Mouse (Mus musculus) heart, embryonic 16.5 days (tissue): ENCODE data around the gene Dnah14. TPM values are rescaled to one million over a fixed set of nuclear protein-coding genes. Genes with fewer than 3 reads are reported as not detected.

Experiments used
- ATAC-seq: fragments of 200-750 bp; cut with Nextera tagmentation; replicated peaks from 2 replicates; pipeline ENCODE4 v1.8.0; 2017; ENCODE audit warnings: moderate number of reproducible peaks; ENCODE audit not compliant: insufficient read depth, low FRiP score; ENCODE audit errors: extremely low read depth
- H3K27ac ChIP-seq: fragments of 300-500 bp; sonication (generic); 2 replicates; pipeline ENCODE4 v1.5.1; 2014; ENCODE audit warnings: mild to moderate bottlenecking, low read length, control low read depth, moderate library complexity
- H3K27me3 ChIP-seq: fragments of 300-500 bp; sonication (generic); 2 replicates; pipeline ENCODE4 v1.6.1; 2014; ENCODE audit warnings: low read length, mixed read lengths; ENCODE audit not compliant: control insufficient read depth, insufficient read depth
- H3K36me3 ChIP-seq: fragments of 300-500 bp; sonication (generic); 2 replicates; pipeline ENCODE4 v1.6.1; 2014; ENCODE audit not compliant: control insufficient read depth, insufficient read depth
- H3K4me1 ChIP-seq: fragments of 300-500 bp; sonication (generic); 2 replicates; pipeline ENCODE4 v1.6.1; 2014; ENCODE audit warnings: low read length, mixed read lengths; ENCODE audit not compliant: control insufficient read depth, insufficient read depth
- H3K4me2 ChIP-seq: fragments of 300-500 bp; sonication (generic); 2 replicates; pipeline ENCODE4 v1.6.1; 2014; ENCODE audit warnings: low read depth, mild to moderate bottlenecking, control low read depth, low read length
- H3K4me3 ChIP-seq: fragments of 300-500 bp; sonication (generic); 2 replicates; pipeline ENCODE4 v1.5.1; 2014; ENCODE audit warnings: mild to moderate bottlenecking, control low read depth, low read length
- H3K9ac ChIP-seq: fragments of 300-500 bp; sonication (generic); 2 replicates; pipeline ENCODE4 v1.6.1; 2014; ENCODE audit warnings: low read length, control low read depth
- H3K9me3 ChIP-seq: fragments of 300-500 bp; sonication (generic); replicated peaks from 2 replicates; pipeline ENCODE4 v1.6.1; 2016; ENCODE audit warnings: low read length; ENCODE audit not compliant: control insufficient read depth
- WGBS: fragments of 180-500 bp; shearing (Covaris S2); extraction: QIAGEN DNeasy Blood & Tissue Kit; methylation state at CpG from one replicate; pipeline ENCODE4 v1.1.7; 2014; 5-methylcytosine and 5-hydroxymethylcytosine counted together
- polyA plus RNA-seq: library from polyadenylated mRNA; unstranded; fragments of >200 nt; fragmentation: Nextera tagmentation; extraction: Ambion mirVana; gene quantifications from 2 replicates; pipeline ENCODE4 v1.2.1, GENCODE M21; 2015

Dnah14 gene
- polyA plus RNA-seq, 1 experiment from 2014 or later, result 0.80 TPM

DNA sequence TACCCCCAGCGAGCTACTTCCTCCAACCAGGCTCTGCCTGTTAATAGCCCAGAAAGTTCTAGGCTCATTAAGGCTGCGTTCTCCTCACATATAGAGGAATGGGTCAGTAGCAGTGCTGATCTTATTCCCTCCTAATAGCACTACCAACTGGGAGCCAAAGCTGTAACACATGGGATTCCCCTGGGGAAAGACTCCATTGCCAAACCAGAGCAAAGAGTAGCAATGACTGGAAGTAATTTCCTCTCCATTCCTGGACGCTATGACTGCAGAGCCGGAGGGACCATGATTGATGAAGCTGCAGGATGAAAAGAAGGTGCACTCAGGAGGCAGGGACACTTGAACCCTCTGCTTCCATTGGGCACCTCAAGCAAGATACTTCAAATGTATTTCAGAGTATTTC, 274.1 kb downstream of the Dnah14 start:
- Histone ChIP-seq H3K9ac (no peak overlapping the region), H3K9me3 (no peaks in the 10 kb centered on the region), H3K4me1 (peaks cover 20% of the 10 kb centered on the region), H3K4me2 (no peak overlapping the region), H3K4me3 (no peak overlapping the region), H3K36me3 (no peaks in the 10 kb centered on the region), H3K27ac (no peak overlapping the region), H3K27me3 (no peaks in the 10 kb centered on the region)
- 81% methylated on average over 4 of the region's 4 CpGs for WGBS
- ATAC-seq, result no peak

DNA sequence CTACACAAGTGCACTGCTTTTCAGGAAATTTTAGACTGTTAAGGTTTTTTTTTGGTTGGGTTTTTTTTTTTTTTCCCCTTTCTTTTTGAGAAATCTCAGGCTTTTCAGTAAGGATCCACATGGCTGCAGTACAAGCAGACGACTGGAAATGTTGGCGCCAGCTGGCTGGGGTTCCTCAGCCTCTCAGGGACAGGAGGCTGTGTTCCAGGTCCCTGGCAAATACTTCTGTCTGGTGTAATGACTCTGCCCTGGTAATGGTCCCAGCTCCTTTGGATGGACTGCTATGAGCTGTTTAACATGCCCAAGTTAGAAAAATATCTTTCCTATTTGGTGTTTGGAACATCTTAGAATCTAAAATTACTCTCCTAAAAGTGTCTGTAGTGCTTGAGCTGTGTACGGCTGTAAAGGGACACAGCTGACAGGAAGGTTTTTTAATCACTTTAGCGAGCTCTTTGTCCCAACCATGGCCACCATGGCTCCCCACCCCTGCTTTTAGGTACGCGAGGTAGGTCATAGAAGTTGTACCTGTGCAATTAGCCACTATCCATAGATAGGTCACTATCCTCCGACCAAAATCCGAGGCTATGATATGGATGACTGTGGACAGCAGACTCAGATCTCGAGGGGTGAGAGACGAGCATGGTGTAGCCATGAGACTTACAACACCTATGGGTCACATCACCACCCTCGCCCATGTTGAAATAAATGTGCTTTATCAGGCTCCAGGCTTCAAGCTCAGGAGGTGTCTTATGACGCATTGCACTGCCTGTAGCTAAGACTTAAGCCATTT, 275.4 kb downstream of the Dnah14 start:
- Histone ChIP-seq H3K9me3 (no peaks in the 10 kb centered on the region), H3K4me2 (peak overlapping the region; percentile 72), H3K4me1 (peaks cover 20% of the 10 kb centered on the region), H3K27me3 (no peaks in the 10 kb centered on the region), H3K9ac (peak overlapping the region; percentile 73), H3K4me3 (peak overlapping the region; percentile 48), H3K36me3 (no peaks in the 10 kb centered on the region), H3K27ac (peak overlapping the region; percentile 86)
- WGBS, result 60% methylated on average over 12 of the region's 12 CpGs
- peak; percentile 42; the same call in 1 of the 2 replicates for ATAC-seq

DNA sequence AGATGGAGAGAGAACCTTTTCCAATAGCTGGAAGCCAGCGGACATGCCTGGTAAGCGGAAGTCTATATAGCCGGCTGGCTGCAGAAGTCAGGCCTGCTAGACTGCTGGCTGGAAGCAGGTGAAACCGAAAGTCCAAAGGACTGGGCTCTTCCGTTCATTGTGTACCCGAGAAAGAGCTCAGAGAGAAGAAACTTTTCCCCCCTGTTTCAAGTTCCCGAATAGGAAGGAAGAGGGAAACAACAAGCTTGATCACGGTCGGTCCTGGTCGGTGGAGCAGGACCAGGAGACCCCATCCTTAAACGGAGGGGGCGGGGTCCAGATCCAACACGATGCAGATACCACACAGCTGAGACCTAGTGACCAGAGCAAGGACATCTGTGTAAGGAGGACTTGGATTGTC, 276.1 kb downstream of the Dnah14 start:
- Histone ChIP-seq H3K9ac (peak overlapping the region; percentile 73), H3K4me1 (peaks cover 20% of the 10 kb centered on the region), H3K36me3 (no peaks in the 10 kb centered on the region), H3K4me2 (peak overlapping the region; percentile 72), H3K9me3 (no peaks in the 10 kb centered on the region), H3K27ac (peak overlapping the region; percentile 86), H3K27me3 (no peaks in the 10 kb centered on the region), H3K4me3 (peak overlapping the region; percentile 48)
- peak; percentile 31; the same call in 1 of the 2 replicates for ATAC-seq
- 31% methylated on average over 13 of the region's 13 CpGs for WGBS

DNA sequence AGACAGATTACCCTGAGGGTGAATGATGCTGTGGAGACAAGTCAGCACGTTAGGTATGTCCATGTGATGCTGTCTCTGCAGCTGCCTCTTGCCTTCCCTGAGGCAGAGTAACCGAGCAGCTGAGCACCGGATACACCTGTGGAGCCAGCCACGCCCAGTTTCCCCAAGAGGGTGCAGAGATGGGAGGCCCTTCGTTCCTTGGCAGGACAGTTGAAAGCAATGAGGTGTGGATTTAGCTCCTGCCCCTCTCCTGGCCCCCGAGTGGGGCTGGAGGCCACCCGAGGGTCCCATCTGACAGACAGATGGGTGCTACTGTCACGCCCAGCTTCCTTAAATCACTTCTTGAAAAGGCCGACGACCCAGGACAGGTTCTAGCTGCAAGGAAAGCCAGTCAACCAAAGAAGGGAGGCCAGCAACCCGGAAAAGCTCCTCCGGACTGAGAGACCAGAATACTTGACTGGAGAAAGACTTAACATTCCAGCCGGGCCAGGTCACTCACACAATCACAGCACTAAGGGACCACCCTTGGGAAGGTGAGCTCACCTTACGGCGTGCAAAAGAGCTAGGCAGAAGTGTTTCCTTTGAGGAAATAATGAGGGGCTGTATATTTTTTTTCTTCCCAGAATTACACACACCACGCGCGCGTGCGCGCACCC, 276.9 kb downstream of the Dnah14 start:
- H3K27ac ChIP-seq, result peak overlapping the region; percentile 86
- 10% methylated on average over 16 of the region's 21 CpGs for WGBS
- peak overlapping the region; percentile 66 for H3K9ac ChIP-seq
- H3K4me2 ChIP-seq, result peak overlapping the region; percentile 72
- peaks cover 20% of the 10 kb centered on the region for H3K4me1 ChIP-seq
- no peaks in the 10 kb centered on the region for H3K36me3 ChIP-seq
- peak overlapping the region; percentile 48 for H3K4me3 ChIP-seq
- no peaks in the 10 kb centered on the region for H3K27me3 ChIP-seq
- no peaks in the 10 kb centered on the region for H3K9me3 ChIP-seq
- ATAC-seq, result peak; percentile 80

DNA sequence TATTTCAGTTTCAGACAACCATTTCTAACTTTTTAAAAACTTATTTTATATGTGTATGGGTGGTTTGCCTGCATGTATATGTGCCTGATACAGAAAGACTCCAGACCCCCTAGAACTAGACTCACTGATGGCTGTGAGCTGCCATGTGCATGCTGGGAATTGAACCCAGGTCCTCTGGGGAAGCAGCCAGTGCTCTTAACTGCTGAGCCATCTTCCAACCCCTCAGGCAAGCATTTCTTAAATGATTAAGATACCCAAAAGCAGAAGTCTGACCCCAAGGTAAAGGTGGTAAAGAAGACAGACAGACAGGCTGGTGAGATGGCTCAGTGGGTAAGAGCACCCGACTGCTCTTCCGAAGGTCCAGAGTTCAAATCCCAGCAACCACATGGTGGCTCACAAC, 278.5 kb downstream of the Dnah14 start:
- H3K27ac ChIP-seq, result no peak overlapping the region
- H3K27me3 ChIP-seq, result no peaks in the 10 kb centered on the region
- H3K4me2 ChIP-seq, result no peak overlapping the region
- H3K9ac ChIP-seq, result no peak overlapping the region
- 91% methylated on average over 2 of the region's 2 CpGs for WGBS
- H3K4me1 ChIP-seq, result peaks cover 20% of the 10 kb centered on the region
- no peak for ATAC-seq
- H3K9me3 ChIP-seq, result no peaks in the 10 kb centered on the region
- H3K4me3 ChIP-seq, result no peak overlapping the region
- H3K36me3 ChIP-seq, result no peaks in the 10 kb centered on the region

DNA sequence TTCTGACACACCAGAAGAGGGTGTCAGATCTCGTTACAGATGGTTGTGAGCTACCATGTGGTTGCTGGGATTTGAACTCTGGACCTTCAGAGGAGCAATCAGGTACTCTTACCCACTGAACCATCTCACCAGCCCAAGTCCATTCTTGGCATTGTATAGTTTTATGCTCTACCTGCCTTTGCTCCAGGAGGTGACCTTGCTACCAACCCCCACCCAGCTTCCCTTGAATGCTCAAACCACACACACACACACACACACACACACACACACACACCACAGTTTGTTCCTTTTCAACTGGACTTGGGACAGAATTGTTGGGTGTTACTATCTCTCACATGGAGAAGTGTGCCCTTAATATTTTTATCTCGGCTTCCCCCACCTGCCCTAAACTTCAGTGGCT, 280.0 kb downstream of the Dnah14 start:
- Histone ChIP-seq H3K4me3 (no peak overlapping the region), H3K27me3 (no peaks in the 10 kb centered on the region), H3K27ac (no peak overlapping the region), H3K9me3 (no peaks in the 10 kb centered on the region), H3K4me1 (peaks cover 20% of the 10 kb centered on the region), H3K36me3 (no peaks in the 10 kb centered on the region), H3K9ac (no peak overlapping the region), H3K4me2 (no peak overlapping the region)
- no peak for ATAC-seq
- 79% methylated on average over 2 of the region's 2 CpGs for WGBS

DNA sequence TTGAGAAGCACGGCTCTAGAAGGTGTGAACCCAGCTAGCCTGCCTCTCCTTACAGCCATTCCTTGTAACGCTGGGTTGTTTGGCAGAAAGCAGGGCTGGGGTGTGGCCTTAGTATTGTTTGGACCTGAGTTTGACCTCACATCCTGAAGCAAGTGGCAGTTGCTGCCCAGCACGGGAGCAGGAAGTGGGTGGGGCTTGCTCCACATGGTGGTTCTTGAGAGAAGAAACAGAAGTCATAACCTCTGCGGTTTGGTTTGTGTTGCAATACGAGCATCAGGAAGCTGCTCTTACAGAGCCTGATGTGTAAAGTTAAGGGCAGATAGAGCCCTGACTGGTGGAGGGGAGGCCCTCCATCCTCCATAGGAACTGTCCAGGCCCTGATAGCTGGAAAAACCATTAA, 284.3 kb downstream of the Dnah14 start:
- ATAC-seq, result peak; percentile 86
- Histone ChIP-seq H3K9me3 (no peaks in the 10 kb centered on the region), H3K4me3 (no peak overlapping the region), H3K27me3 (no peaks in the 10 kb centered on the region), H3K27ac (peak overlapping the region; percentile 74), H3K4me2 (no peak overlapping the region), H3K36me3 (no peaks in the 10 kb centered on the region), H3K4me1 (peaks cover 7% of the 10 kb centered on the region), H3K9ac (no peak overlapping the region)
- 21% methylated on average over 5 of the region's 5 CpGs for WGBS

DNA sequence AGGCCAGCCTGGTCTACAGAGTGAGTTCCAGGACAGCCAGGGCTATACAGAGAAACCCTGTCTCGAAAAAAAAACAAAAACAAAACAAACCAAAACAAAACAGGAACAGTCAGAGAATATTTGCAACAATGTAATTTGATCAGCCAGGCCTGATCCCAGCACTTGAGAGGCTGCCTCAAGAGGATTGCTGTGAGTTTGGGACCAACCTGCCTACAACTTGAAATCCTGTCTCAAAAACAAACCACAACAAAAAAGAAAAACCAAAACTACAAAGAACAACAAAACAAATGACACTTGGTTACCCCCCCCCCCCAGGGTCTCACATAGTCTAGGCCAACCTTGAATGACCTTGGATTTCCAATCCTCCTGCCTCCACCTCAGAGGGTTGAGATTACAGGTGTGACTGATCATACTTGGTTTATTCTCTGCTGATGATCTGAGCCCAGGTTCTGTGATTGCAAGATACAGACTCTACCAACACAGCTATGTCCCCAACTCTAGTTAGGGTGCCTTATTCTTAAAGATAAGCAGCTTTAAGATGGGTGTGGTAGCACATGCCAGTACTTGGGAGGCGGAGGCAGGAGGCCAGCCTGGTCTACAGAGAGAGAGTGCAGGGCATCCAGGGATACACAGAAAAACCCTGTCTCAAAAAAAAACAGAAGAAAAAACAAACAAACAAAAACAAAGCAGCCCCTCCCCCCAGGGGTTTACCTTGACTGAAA, 285.0 kb downstream of the Dnah14 start:
- no peaks in the 10 kb centered on the region for H3K27me3 ChIP-seq
- H3K4me2 ChIP-seq, result no peak overlapping the region
- no peaks in the 10 kb centered on the region for H3K9me3 ChIP-seq
- 80% methylated on average over 2 of the region's 2 CpGs for WGBS
- H3K27ac ChIP-seq, result peak overlapping the region; percentile 74
- no peak overlapping the region for H3K9ac ChIP-seq
- H3K4me1 ChIP-seq, result peaks cover 7% of the 10 kb centered on the region
- no peak for ATAC-seq
- H3K4me3 ChIP-seq, result no peak overlapping the region
- no peaks in the 10 kb centered on the region for H3K36me3 ChIP-seq
